Mouse (Mus musculus) monocyte, adult 59 days (primary cell): ENCODE data around the gene Gm2832. TPM values are rescaled to one million over a fixed set of nuclear protein-coding genes. Genes with fewer than 3 reads are reported as not detected.

ENCODE experiments used
- total RNA-seq, 2 experiments: library from RNA; stranded (reverse); gene quantifications; one replicate each; pipeline ENCODE4 v1.2.4; 2023

Gene Gm2832
- total RNA-seq = not detected

DNA sequence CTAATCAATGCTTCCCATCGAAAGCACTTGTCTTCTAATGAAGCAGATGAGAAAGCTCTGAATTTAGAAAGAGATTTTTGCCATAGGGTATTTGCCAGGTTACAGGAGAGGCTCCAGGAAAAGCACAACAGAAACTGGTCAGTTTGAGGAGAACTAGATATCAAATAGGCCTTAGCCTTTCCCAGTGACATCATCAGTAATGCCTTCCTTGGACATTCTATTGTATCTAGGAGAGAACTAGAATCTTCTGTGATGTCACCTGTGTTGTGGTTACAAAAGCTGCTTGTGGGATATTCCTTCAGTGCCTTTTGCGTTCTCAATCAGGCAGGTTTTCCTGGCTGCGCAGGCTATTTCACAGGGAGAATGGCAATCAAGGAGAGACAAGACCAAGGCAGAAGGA is at the start of gene Gm2832:
Gene Gm2832 (plus strand): TSS at position 301 of the 400 bp plus-strand sequence.

Other genes with a start within 250 kb of the Gm2832 start
- gene Dydc2, start 209.6 kb upstream of the Gm2832 start, total RNA-seq = not detected
- gene Dydc1, start 205.9 kb upstream of the Gm2832 start, total RNA-seq = not detected
- not detected for gene Mat1a, start 173.8 kb upstream of the Gm2832 start, total RNA-seq
- gene Sftpa1, start 147.0 kb upstream of the Gm2832 start, total RNA-seq = not detected
- not detected for gene Mbl1, start 127.3 kb upstream of the Gm2832 start, total RNA-seq
- gene Sftpd, start 93.7 kb upstream of the Gm2832 start, total RNA-seq = not detected
- gene Gm5798, start 69.8 kb downstream of the Gm2832 start, total RNA-seq = not detected
- not detected for gene Gm7945, start 107.6 kb downstream of the Gm2832 start, total RNA-seq
- not detected for gene Gm6482, start 129.5 kb downstream of the Gm2832 start, total RNA-seq
- not detected for gene Gm7954, start 174.7 kb downstream of the Gm2832 start, total RNA-seq
- not detected for gene Gm3486, start 210.7 kb downstream of the Gm2832 start, total RNA-seq